Comparison of ENCODE assay signal across 8 mouse cellular contexts in the genomic region with DNA sequence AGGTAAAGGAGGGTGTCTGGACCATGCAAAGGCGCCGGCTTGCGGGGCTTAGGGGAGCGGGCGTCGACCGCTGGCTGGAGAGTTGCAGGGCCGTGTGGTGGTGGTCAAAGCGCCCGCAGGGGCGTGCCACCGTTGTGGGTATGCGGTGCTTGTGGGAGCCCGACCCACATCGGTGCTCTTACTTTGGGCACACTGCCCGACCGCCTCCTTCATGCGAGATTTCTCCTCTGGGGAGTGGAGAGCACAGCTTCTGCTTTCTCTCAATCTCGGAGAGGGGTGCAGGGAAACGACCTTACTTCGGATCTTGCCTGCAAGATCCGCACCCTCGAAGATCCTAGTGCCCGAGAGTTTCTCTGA. TPM values are rescaled to one million over a fixed set of nuclear protein-coding genes. Genes with fewer than 3 reads are reported as not detected.
DNase-seq lines count a peak whose midpoint lies in the region; ATAC-seq and TF ChIP-seq lines count a peak whose summit lies in the region.

No protein-coding gene starts in this region.

- 0 out of 2 replicates have a peak overlapping the region, but pooled peaks have one; percentile 8 for H3K27ac ChIP-seq in kidney, embryonic 14.5 days (ENCODE audit: low read depth, low read length)
- peak overlapping the region; percentile 67 for H3K27ac ChIP-seq in bone marrow, adult 2 months (ENCODE audit: control insufficient read depth, insufficient read depth, low read depth, low read length, poor library complexity)
- peak overlapping the region; percentile 85 for H3K27ac ChIP-seq in hindbrain, embryonic 13.5 days
- peak overlapping the region; percentile 90 for H3K27ac ChIP-seq in midbrain, embryonic 15.5 days

- H3K9ac ChIP-seq in kidney, embryonic 14.5 days (ENCODE audit: low read depth, low read length) = peak overlapping the region; percentile 65; the same call in 1 of the 2 replicates
- peak overlapping the region; percentile 82 for H3K9ac ChIP-seq in hindbrain, embryonic 13.5 days
- peak overlapping the region; percentile 80 for H3K9ac ChIP-seq in midbrain, embryonic 15.5 days

- H3K9me3 ChIP-seq in kidney, embryonic 14.5 days (ENCODE audit: control insufficient read depth, low read length) = no peaks in the 10 kb centered on the region
- no peaks in the 10 kb centered on the region for H3K9me3 ChIP-seq in hindbrain, embryonic 13.5 days
- H3K9me3 ChIP-seq in midbrain, embryonic 15.5 days = no peaks in the 10 kb centered on the region

- no peak for TF ChIP-seq CTCF in bone marrow, adult 2 months (IDR thresholded peaks at IDR 0.05; ENCODE audit: control insufficient read depth, insufficient read depth, low read length)

- H3K4me2 ChIP-seq in kidney, embryonic 14.5 days (replicated peaks; ENCODE audit: low read depth, low read length) = peak overlapping the region; percentile 92
- peak overlapping the region; percentile 86 for H3K4me2 ChIP-seq in hindbrain, embryonic 13.5 days
- peak overlapping the region; percentile 85 for H3K4me2 ChIP-seq in midbrain, embryonic 15.5 days

- no peaks in the 10 kb centered on the region for H3K36me3 ChIP-seq in kidney, embryonic 14.5 days (ENCODE audit: control insufficient read depth, insufficient read depth, low read length)
- H3K36me3 ChIP-seq in hindbrain, embryonic 13.5 days = no peaks in the 10 kb centered on the region
- no peaks in the 10 kb centered on the region for H3K36me3 ChIP-seq in midbrain, embryonic 15.5 days (replicated peaks)

- intact Hi-C loops in gastrocnemius, postnatal 14 days (cut with DNase I; ENCODE audit: low total_unique reads) = no loop called here

- ATAC-seq in kidney, embryonic 14.5 days (ENCODE audit: low FRiP score, low TSS enrichment) = no peak; the same call in 1 of the 2 replicates
- no peak for ATAC-seq in hindbrain, embryonic 13.5 days (ENCODE audit: low FRiP score)
- no peak for ATAC-seq in midbrain, embryonic 15.5 days (replicated peaks)

- peak overlapping the region; percentile 60 for H3K4me3 ChIP-seq in kidney, embryonic 14.5 days (ENCODE audit: low read length)
- H3K4me3 ChIP-seq in bone marrow, adult 2 months (replicated peaks; ENCODE audit: control insufficient read depth, low read depth, low read length) = peak overlapping the region; percentile 63
- peak overlapping the region; percentile 62 for H3K4me3 ChIP-seq in hindbrain, embryonic 13.5 days
- peak overlapping the region; percentile 70 for H3K4me3 ChIP-seq in midbrain, embryonic 15.5 days

- H3K4me1 ChIP-seq in kidney, embryonic 14.5 days (ENCODE audit: control insufficient read depth, insufficient read depth, low read length) = peaks cover 8% of the 10 kb centered on the region
- H3K4me1 ChIP-seq in bone marrow, adult 2 months (ENCODE audit: control insufficient read depth, insufficient read depth, low read length) = no peaks in the 10 kb centered on the region
- peaks cover 40% of the 10 kb centered on the region for H3K4me1 ChIP-seq in hindbrain, embryonic 13.5 days (replicated peaks)
- H3K4me1 ChIP-seq in midbrain, embryonic 15.5 days = peaks cover 12% of the 10 kb centered on the region

- H3K27me3 ChIP-seq in kidney, embryonic 14.5 days (ENCODE audit: control insufficient read depth, insufficient read depth, low read length) = peaks cover 6% of the 10 kb centered on the region; the same call in 1 of the 2 replicates
- 0 out of 2 replicates have a peak, but pooled peaks cover 3% of the 10 kb centered on the region for H3K27me3 ChIP-seq in hindbrain, embryonic 13.5 days
- no peaks in the 10 kb centered on the region for H3K27me3 ChIP-seq in midbrain, embryonic 15.5 days (replicated peaks)

- no peak for DNase-seq in kidney, adult 8-10 months
- DNase-seq in gastrocnemius, postnatal 14 days = no peak
- DNase-seq in B cell, adult 2 months = no peak
- DNase-seq in cerebellum, postnatal 10 days = no peak

- under 1% methylated on average over 24 of the region's 24 CpGs for WGBS in kidney, embryonic 14.5 days
- under 1% methylated on average over 24 of the region's 24 CpGs for WGBS in bone marrow, adult 2 months
- WGBS in hindbrain, embryonic 13.5 days = under 1% methylated on average over 24 of the region's 24 CpGs
- 1% methylated on average over 24 of the region's 24 CpGs for WGBS in midbrain, embryonic 15.5 days

- TF ChIP-seq POLR2A in bone marrow, adult 2 months (IDR thresholded peaks at IDR 0.05; ENCODE audit: borderline replicate concordance, control insufficient read depth, low read depth, low read length) = no peak

RNA-seq across cellular contexts. Expression of gene Arl4d, which starts 0.3 kb away (rescaled TPM):
- polyA plus RNA-seq in kidney, embryonic 14.5 days (2014; fragmentation: Nextera tagmentation; extraction: Ambion mirVana) = 2.4 and 2.8 TPM in 2 replicates
- 0.93 and 5.5 TPM in 2 replicates for polyA plus RNA-seq in bone marrow, adult 2 months (2011; ENCODE audit: insufficient read depth, insufficient read length, low replicate concordance, missing spikeins)
- 8.0 and 10.7 TPM in 2 replicates for polyA plus RNA-seq in hindbrain, embryonic 13.5 days (2015; fragmentation: Nextera tagmentation; extraction: Ambion mirVana)
- 5.0 and 7.8 TPM in 2 replicates for polyA plus RNA-seq in midbrain, embryonic 15.5 days (2015; fragmentation: Nextera tagmentation; extraction: Ambion mirVana)
- 10 to 100 TPM in 1 of 2 experiments, 1 to 10 TPM in 1; 7.1 to 10.7 TPM for total RNA-seq in gastrocnemius, postnatal 14 days (2021)

RNA-seq across cellular contexts. Expression of gene Rdm1, which starts 38.6 kb away (rescaled TPM):
- 31.6 and 35.8 TPM in 2 replicates for polyA plus RNA-seq in kidney, embryonic 14.5 days (2014; fragmentation: Nextera tagmentation; extraction: Ambion mirVana)
- 17.4 and 57.2 TPM in 2 replicates for polyA plus RNA-seq in bone marrow, adult 2 months (2011; ENCODE audit: insufficient read depth, insufficient read length, low replicate concordance, missing spikeins)
- 15.5 and 18.9 TPM in 2 replicates for polyA plus RNA-seq in hindbrain, embryonic 13.5 days (2015; fragmentation: Nextera tagmentation; extraction: Ambion mirVana)
- 11.1 and 13.2 TPM in 2 replicates for polyA plus RNA-seq in midbrain, embryonic 15.5 days (2015; fragmentation: Nextera tagmentation; extraction: Ambion mirVana)
- 10 to 100 TPM; 18.0 to 19.8 TPM for total RNA-seq in gastrocnemius, postnatal 14 days (2021)

Comparison
In these comparisons a context has a peak if more than half of its experiments do, and no peak if none do; other contexts are left out.
1. H3K27ac ChIP-seq: peak in every context shown above with its lines; median percentile 90 in midbrain, embryonic 15.5 days; 85 in hindbrain, embryonic 13.5 days; 67 in bone marrow, adult 2 months; 8 in kidney, embryonic 14.5 days.